Mouse (Mus musculus) testis, adult 2 months (tissue): ENCODE results near the gene Neurod6.

Source experiments
- CTCF ChIP-seq: fragments of 200-500 bp; IDR thresholded peaks from 2 replicates; pipeline ENCODE4 v1.5.1; 2012; ENCODE audit warnings: low read depth, mild to moderate bottlenecking, inconsistent platforms, low read length, moderate library complexity; ENCODE audit not compliant: control insufficient read depth, insufficient read depth, insufficient replicate concordance
- POLR2A ChIP-seq: fragments of 200-500 bp; IDR thresholded peaks from 2 replicates; pipeline ENCODE4 v1.6.1; 2012; ENCODE audit warnings: low read depth, mild to moderate bottlenecking, inconsistent platforms, low read length, moderate library complexity; ENCODE audit not compliant: control insufficient read depth

DNA sequence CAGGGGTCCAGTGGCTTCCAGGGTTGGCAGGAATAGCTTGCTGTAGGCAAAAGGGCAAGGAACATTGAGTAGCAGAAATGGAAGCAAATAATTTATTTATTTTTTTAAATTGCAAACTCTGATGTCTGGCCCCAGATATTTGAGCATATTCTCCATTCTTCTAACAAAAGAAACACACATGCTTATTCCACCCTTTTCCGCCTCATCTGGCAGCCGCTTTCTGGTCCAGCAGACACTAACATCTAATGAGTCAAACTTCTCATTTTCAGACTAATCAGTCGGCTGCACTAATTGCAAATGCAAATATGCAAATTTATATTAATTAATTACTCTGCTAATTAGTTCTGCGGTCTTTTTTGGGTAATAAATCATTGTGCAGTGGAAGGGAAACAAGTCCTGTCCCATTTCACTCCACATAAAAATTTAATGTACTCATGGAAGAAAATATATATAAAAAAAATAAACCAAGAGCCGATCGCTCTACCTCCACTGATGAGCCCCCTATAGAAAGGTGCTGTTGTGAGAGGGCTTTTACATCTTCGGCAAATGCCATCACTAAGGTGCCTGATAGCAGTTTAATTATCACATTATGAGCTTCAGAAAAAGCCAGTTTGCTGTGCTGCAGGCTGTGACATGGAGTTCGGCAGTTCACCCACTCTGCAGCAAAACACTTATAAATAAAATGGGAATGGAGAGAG is 23.1 kb upstream of the Neurod6 start:
- TF ChIP-seq CTCF (no peak), POLR2A (no peak)
